Mouse (Mus musculus) neural tube, embryonic 11.5 days (tissue): ENCODE measurements around the gene Nlgn1. TPM values are rescaled to one million over a fixed set of nuclear protein-coding genes. Genes with fewer than 3 reads are reported as not detected.
A peak's percentile ranks its signal among the peaks of the same experiment; 100 is the strongest.

Experiments
- ATAC-seq: fragments of 200-750 bp; cut with Nextera tagmentation; 2 replicates; pipeline ENCODE4 v1.8.0; 2017; ENCODE audit warnings: moderate number of reproducible peaks, mild to moderate bottlenecking, moderate TSS enrichment, moderate library complexity; ENCODE audit not compliant: insufficient read depth, low FRiP score, low TSS enrichment
- DNase-seq: peaks from one replicate; pipeline ENCODE4 v3.0.0-alpha.2; 2015; ENCODE audit warnings: low spot score
- H3K27ac ChIP-seq: fragments of 300-500 bp; sonication (generic); 2 replicates; pipeline ENCODE4 v1.5.1; 2014; ENCODE audit warnings: low read depth, mild to moderate bottlenecking, low read length
- H3K27me3 ChIP-seq: fragments of 300-500 bp; sonication (generic); 2 replicates; pipeline ENCODE4 v1.6.1; 2014; ENCODE audit warnings: mild to moderate bottlenecking, low read length, mixed read lengths; ENCODE audit not compliant: control insufficient read depth, insufficient read depth
- H3K36me3 ChIP-seq: fragments of 300-500 bp; sonication (generic); 2 replicates; pipeline ENCODE4 v1.6.1; 2014; ENCODE audit warnings: mild to moderate bottlenecking, low read length, moderate library complexity, mixed read lengths; ENCODE audit not compliant: control insufficient read depth, insufficient read depth
- H3K4me1 ChIP-seq: fragments of 300-500 bp; sonication (generic); 2 replicates; pipeline ENCODE4 v1.6.1; 2014; ENCODE audit warnings: low read length, mixed read lengths; ENCODE audit not compliant: control insufficient read depth, insufficient read depth
- H3K4me2 ChIP-seq: fragments of 300-500 bp; sonication (generic); 2 replicates; pipeline ENCODE4 v1.6.1; 2014; ENCODE audit warnings: low read depth, mild to moderate bottlenecking, moderate library complexity
- H3K4me3 ChIP-seq: fragments of 300-500 bp; sonication (generic); 2 replicates; pipeline ENCODE4 v1.5.1; 2014; ENCODE audit warnings: low read depth, low read length
- H3K9ac ChIP-seq: fragments of 300-500 bp; sonication (generic); 2 replicates; pipeline ENCODE4 v1.6.1; 2014; ENCODE audit warnings: mild to moderate bottlenecking, low read length
- H3K9me3 ChIP-seq: fragments of 300-500 bp; sonication (generic); 2 replicates; pipeline ENCODE4 v1.6.1; 2016; ENCODE audit warnings: low read length; ENCODE audit not compliant: control insufficient read depth
- WGBS: fragments of 180-500 bp; shearing (Covaris S2); extraction: QIAGEN DNeasy Blood & Tissue Kit; methylation state at CpG from one replicate; pipeline ENCODE4 v1.1.7; 2014; 5-methylcytosine and 5-hydroxymethylcytosine counted together
- polyA plus RNA-seq: library from polyadenylated mRNA; unstranded; fragments of >200 nt; fragmentation: Nextera tagmentation; extraction: Ambion mirVana; gene quantifications from 2 replicates; pipeline ENCODE4 v1.2.1, GENCODE M21; 2014

Gene Nlgn1
- polyA plus RNA-seq, 1 experiment from 2014 or later = 5.1 TPM

- Histone ChIP-seq H3K9ac (no peak overlapping the region), H3K27me3 (peaks cover 21% of the 10 kb centered on the region), H3K27ac (no peak overlapping the region), H3K4me1 (no peaks in the 10 kb centered on the region), H3K9me3 (no peaks in the 10 kb centered on the region), H3K4me2 (no peak overlapping the region), H3K36me3 (no peaks in the 10 kb centered on the region), H3K4me3 (no peak overlapping the region)
- ATAC-seq = no peak
- WGBS = 60% methylated on average over 4 of the region's 4 CpGs
- no peak for DNase-seq
These were observed 2.2 kb downstream of the Nlgn1 start for GRCm38 (mm10) chr3:26330019-26330418.

DNA sequence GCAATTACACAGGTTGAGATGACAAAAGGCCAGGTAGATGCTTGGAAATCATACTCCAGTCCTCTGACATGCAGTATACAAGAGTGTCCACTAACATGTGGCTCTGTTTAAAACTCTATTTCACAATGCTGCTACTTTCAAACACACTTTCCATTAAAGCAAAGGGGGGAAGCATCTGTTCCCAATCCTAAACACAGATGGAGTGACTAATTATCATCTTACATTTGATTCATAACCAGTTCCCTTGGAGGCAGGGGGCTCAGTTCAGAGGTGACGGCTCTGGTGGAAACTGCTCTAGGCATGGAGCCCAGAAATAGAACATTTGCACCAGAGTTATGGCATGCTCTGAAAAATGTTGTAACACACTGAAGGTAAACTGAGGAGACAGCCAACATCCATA, 7.8 kb downstream of the Nlgn1 start:
- no peaks in the 10 kb centered on the region for H3K9me3 ChIP-seq
- H3K27me3 ChIP-seq = no peaks in the 10 kb centered on the region
- no peak for DNase-seq
- no peaks in the 10 kb centered on the region for H3K4me1 ChIP-seq
- ATAC-seq = no peak
- H3K4me3 ChIP-seq = no peak overlapping the region
- WGBS = 62% methylated on average over 1 of the region's 1 CpGs
- no peak overlapping the region for H3K4me2 ChIP-seq
- no peak overlapping the region for H3K27ac ChIP-seq
- H3K36me3 ChIP-seq = no peaks in the 10 kb centered on the region
- no peak overlapping the region for H3K9ac ChIP-seq

- WGBS = 61% methylated on average over 2 of the region's 2 CpGs
- Histone ChIP-seq H3K9me3 (no peaks in the 10 kb centered on the region), H3K4me1 (no peaks in the 10 kb centered on the region), H3K4me3 (no peak overlapping the region), H3K27me3 (no peaks in the 10 kb centered on the region), H3K27ac (no peak overlapping the region), H3K9ac (no peak overlapping the region), H3K36me3 (no peaks in the 10 kb centered on the region), H3K4me2 (no peak overlapping the region)
- DNase-seq = no peak
- no peak for ATAC-seq
These were observed 14.9 kb downstream of the Nlgn1 start for GRCm38 (mm10) chr3:26317397-26317796.

GRCm38 (mm10) chr3:26297869-26298268, 34.4 kb downstream of the Nlgn1 start:
- 62% methylated on average over 5 of the region's 5 CpGs for WGBS

DNA sequence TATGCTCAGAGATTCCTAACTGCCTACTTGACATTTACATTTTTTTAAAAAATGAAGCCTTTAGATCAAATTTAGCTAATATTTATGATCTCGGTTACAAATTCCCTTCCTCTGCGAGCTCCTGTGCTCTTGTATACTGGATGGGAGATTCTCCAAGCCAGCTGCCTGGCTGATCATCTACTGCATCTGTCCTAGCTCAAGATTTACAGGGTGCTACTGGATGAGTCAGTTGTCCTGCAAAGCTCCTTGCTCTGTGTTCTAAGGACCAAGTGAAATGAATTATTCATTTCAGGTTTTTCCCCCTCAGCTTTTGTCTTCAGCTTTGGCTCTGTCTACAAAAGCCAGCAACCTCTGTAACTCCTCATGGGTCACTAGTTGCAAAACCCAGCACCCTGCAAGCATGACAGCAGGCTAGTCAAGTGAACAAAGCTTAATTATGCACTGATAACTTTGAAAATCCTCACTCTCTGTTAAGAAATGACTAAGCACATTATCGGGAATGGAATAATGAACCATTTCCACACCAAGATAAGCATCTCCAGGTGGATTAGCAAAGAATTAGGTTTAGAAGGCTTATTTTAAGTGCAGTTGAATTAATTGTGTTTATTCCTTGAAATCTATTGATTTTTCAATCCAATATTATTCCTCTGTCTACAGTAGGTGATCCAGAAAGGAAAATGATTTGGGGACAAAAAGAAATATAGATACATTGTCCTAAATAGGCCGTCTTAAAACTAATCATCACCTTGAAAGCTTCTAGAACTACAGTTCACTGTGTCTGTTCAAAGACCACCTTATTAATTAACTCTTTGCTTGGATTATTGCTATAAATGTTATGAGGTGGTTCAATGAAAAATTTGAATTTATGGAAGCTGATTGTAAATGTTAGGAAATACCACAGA, 61.1 kb downstream of the Nlgn1 start:
- H3K9me3 ChIP-seq = no peaks in the 10 kb centered on the region
- ATAC-seq (peak; percentile 80), DNase-seq (peak; percentile 13)
- H3K4me1 ChIP-seq = no peaks in the 10 kb centered on the region
- H3K4me3 ChIP-seq = no peak overlapping the region
- H3K27ac ChIP-seq = no peak overlapping the region
- no peaks in the 10 kb centered on the region for H3K27me3 ChIP-seq
- no peak overlapping the region for H3K9ac ChIP-seq
- no peak overlapping the region for H3K4me2 ChIP-seq
- WGBS = 50% methylated on average over 4 of the region's 4 CpGs
- no peaks in the 10 kb centered on the region for H3K36me3 ChIP-seq

More at GRCm38 (mm10) chr3:26297869-26298268, 34.4 kb downstream of the Nlgn1 start:
- ATAC-seq (no peak), DNase-seq (no peak)
- Histone ChIP-seq H3K9me3 (no peaks in the 10 kb centered on the region), H3K9ac (no peak overlapping the region), H3K4me3 (no peak overlapping the region), H3K27me3 (no peaks in the 10 kb centered on the region), H3K27ac (no peak overlapping the region), H3K4me2 (no peak overlapping the region), H3K4me1 (no peaks in the 10 kb centered on the region), H3K36me3 (no peaks in the 10 kb centered on the region)

DNA sequence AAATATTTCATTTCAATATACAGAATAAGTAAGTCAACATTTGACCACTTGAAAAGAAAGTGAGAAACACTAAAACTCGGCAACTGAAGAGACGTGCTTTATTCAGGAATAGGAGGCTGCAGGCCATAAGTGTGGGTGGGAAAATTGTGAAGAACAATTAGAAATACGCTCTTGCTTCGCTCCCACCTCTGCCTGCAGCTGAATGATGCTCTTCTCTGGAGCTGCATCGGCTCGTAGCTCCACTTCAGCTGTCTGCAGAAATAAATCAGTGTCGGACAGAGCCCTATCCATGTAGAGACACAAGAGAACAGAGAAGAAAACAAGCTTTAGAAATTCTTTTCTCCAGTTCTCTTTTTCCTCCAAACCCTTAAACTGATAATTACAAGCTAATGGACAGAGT, 85.7 kb downstream of the Nlgn1 start:
- ATAC-seq = no peak

DNA sequence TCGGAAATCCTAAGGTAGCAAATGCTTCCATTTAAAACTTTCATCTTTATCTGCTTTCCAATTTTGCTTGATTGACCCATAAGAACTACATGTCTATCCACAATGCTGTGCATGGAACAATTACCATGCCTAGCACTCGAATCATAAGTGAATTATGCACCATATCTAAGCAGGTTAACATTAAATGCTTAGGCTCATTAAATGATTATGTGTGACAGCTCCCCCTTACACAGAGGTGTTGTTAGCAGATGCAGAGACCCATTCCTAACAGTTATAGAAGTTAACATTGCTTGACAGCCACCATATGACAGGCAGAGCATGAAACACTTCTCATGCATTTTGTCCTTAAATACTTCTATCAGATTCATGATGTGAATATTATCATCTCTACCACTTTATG, 89.0 kb downstream of the Nlgn1 start:
- Histone ChIP-seq H3K9ac (no peak overlapping the region), H3K9me3 (no peaks in the 10 kb centered on the region), H3K36me3 (no peaks in the 10 kb centered on the region), H3K27ac (no peak overlapping the region), H3K27me3 (no peaks in the 10 kb centered on the region), H3K4me1 (no peaks in the 10 kb centered on the region), H3K4me2 (no peak overlapping the region), H3K4me3 (no peak overlapping the region)
- 79% methylated on average over 2 of the region's 2 CpGs for WGBS
- DNase-seq (no peak), ATAC-seq (no peak)

More for the DNA sequence above, 85.7 kb downstream of the Nlgn1 start:
- Histone ChIP-seq H3K4me2 (no peak overlapping the region), H3K9ac (no peak overlapping the region), H3K9me3 (no peaks in the 10 kb centered on the region), H3K36me3 (no peaks in the 10 kb centered on the region), H3K27me3 (no peaks in the 10 kb centered on the region), H3K27ac (no peak overlapping the region), H3K4me3 (no peak overlapping the region), H3K4me1 (no peaks in the 10 kb centered on the region)
- 71% methylated on average over 7 of the region's 7 CpGs for WGBS
- no peak for DNase-seq

- DNase-seq (no peak), ATAC-seq (no peak)
- Histone ChIP-seq H3K27me3 (no peaks in the 10 kb centered on the region), H3K4me3 (no peak overlapping the region), H3K4me2 (no peak overlapping the region), H3K36me3 (no peaks in the 10 kb centered on the region), H3K27ac (no peak overlapping the region), H3K9me3 (no peaks in the 10 kb centered on the region), H3K9ac (no peak overlapping the region), H3K4me1 (no peaks in the 10 kb centered on the region)
- WGBS = 82% methylated on average over 2 of the region's 2 CpGs
These were observed 102.3 kb downstream of the Nlgn1 start for GRCm38 (mm10) chr3:26230006-26230405.

- 81% methylated on average over 6 of the region's 6 CpGs for WGBS
- Histone ChIP-seq H3K4me1 (no peaks in the 10 kb centered on the region), H3K36me3 (no peaks in the 10 kb centered on the region), H3K27me3 (no peaks in the 10 kb centered on the region), H3K9me3 (no peaks in the 10 kb centered on the region), H3K27ac (no peak overlapping the region), H3K4me2 (no peak overlapping the region), H3K9ac (no peak overlapping the region), H3K4me3 (no peak overlapping the region)
- ATAC-seq (no peak), DNase-seq (no peak)
These were observed 103.4 kb downstream of the Nlgn1 start for GRCm38 (mm10) chr3:26228827-26229226.
